ENCODE assay signal across 9 mouse cellular contexts in the genomic region with DNA sequence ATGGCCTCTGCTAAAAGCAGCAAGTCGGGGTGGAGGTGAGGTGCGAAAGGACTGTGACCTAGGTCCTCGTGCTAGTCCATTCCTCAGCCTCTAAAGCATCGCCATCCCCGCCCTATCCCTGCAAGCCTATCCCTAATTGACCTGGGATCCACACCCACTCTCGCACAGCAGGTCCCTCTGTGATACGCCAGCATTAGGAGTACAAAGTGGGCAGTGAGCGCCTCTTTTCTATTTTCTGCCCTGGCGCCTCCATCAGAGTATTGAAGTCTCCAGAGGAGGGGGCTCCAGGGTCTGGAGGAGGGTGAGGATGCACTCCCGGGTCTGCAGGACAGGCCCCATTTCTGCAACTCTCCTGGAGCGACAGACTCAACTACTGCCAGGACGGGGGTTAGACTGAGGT. TPM values are rescaled to one million over a fixed set of nuclear protein-coding genes. Genes with fewer than 3 reads are reported as not detected.
DNase-seq lines count a peak whose midpoint lies in the region; ATAC-seq lines count a peak whose summit lies in the region.
"Had no signal": no experiment of that assay in that cellular context is flagged by ENCODE, and none has a peak within 500 bp of the region (broad histone marks: within the 10 kb centered on the region; RNA-seq: fewer than 3 reads in every experiment).

No protein-coding gene starts in this region.

- WGBS in liver, embryonic 11.5 days: 13% methylated on average over 12 of the region's 12 CpGs
- WGBS in embryonic facial prominence, embryonic 15.5 days: 7% methylated on average over 12 of the region's 12 CpGs
- 5% methylated on average over 12 of the region's 12 CpGs for WGBS in limb, embryonic 11.5 days
- WGBS in neural tube, embryonic 15.5 days: 9% methylated on average over 12 of the region's 12 CpGs

- peaks cover 3% of the 10 kb centered on the region; the same call in 1 of the 2 replicates for H3K4me1 ChIP-seq in liver, embryonic 11.5 days (replicated peaks; ENCODE audit: control insufficient read depth, insufficient read depth, low read length)
- peaks cover 48% of the 10 kb centered on the region for H3K4me1 ChIP-seq in embryonic facial prominence, embryonic 15.5 days
- peaks cover 11% of the 10 kb centered on the region; the same call in 1 of the 2 replicates for H3K4me1 ChIP-seq in limb, embryonic 11.5 days (ENCODE audit: control insufficient read depth, insufficient read depth, low read length)
- peaks cover 64% of the 10 kb centered on the region for H3K4me1 ChIP-seq in neural tube, embryonic 15.5 days

- peaks cover 90% of the 10 kb centered on the region for H3K27me3 ChIP-seq in liver, embryonic 11.5 days (replicated peaks; ENCODE audit: control insufficient read depth, insufficient read depth, low read length)
- peaks cover 74% of the 10 kb centered on the region for H3K27me3 ChIP-seq in embryonic facial prominence, embryonic 15.5 days
- H3K27me3 ChIP-seq in limb, embryonic 11.5 days (ENCODE audit: control insufficient read depth, insufficient read depth, low read length): peaks cover 73% of the 10 kb centered on the region
- H3K27me3 ChIP-seq in neural tube, embryonic 15.5 days (replicated peaks): peaks cover 17% of the 10 kb centered on the region

- H3K9ac ChIP-seq in liver, embryonic 11.5 days (ENCODE audit: low read depth, low read length): no peak overlapping the region
- no peak overlapping the region for H3K9ac ChIP-seq in embryonic facial prominence, embryonic 15.5 days
- H3K9ac ChIP-seq in limb, embryonic 11.5 days (ENCODE audit: low read length): no peak overlapping the region
- peak overlapping the region; percentile 55 for H3K9ac ChIP-seq in neural tube, embryonic 15.5 days (replicated peaks)

- H3K9me3 ChIP-seq in liver, embryonic 11.5 days (ENCODE audit: control insufficient read depth, low read length): no peaks in the 10 kb centered on the region
- no peaks in the 10 kb centered on the region for H3K9me3 ChIP-seq in embryonic facial prominence, embryonic 15.5 days (replicated peaks)
- H3K9me3 ChIP-seq in limb, embryonic 11.5 days (ENCODE audit: control insufficient read depth, low read length): no peaks in the 10 kb centered on the region
- no peaks in the 10 kb centered on the region for H3K9me3 ChIP-seq in neural tube, embryonic 15.5 days (replicated peaks)

- H3K36me3 ChIP-seq in liver, embryonic 11.5 days (ENCODE audit: control insufficient read depth, insufficient read depth, low read length): no peaks in the 10 kb centered on the region
- no peaks in the 10 kb centered on the region for H3K36me3 ChIP-seq in embryonic facial prominence, embryonic 15.5 days
- H3K36me3 ChIP-seq in limb, embryonic 11.5 days (ENCODE audit: control insufficient read depth, insufficient read depth, low read length): no peaks in the 10 kb centered on the region
- no peaks in the 10 kb centered on the region for H3K36me3 ChIP-seq in neural tube, embryonic 15.5 days

- intact Hi-C loops in gastrocnemius, postnatal 14 days (cut with DNase I; ENCODE audit: low total_unique reads): no loop called here

- no peak for ATAC-seq in liver, embryonic 11.5 days (replicated peaks; ENCODE audit: low FRiP score)
- ATAC-seq in embryonic facial prominence, embryonic 15.5 days (ENCODE audit: insufficient number of reproducible peaks, low FRiP score, low TSS enrichment, low read depth): no peak
- no peak for ATAC-seq in limb, embryonic 11.5 days (ENCODE audit: insufficient number of reproducible peaks, low FRiP score, low TSS enrichment, low read depth)
- no peak for ATAC-seq in neural tube, embryonic 15.5 days (ENCODE audit: low FRiP score)

- H3K27ac ChIP-seq in liver, embryonic 11.5 days (ENCODE audit: low read depth, low read length): no peak overlapping the region
- no peak overlapping the region for H3K27ac ChIP-seq in embryonic facial prominence, embryonic 15.5 days (replicated peaks)
- no peak overlapping the region for H3K27ac ChIP-seq in limb, embryonic 11.5 days (replicated peaks; ENCODE audit: low read depth, low read length)
- H3K27ac ChIP-seq in neural tube, embryonic 15.5 days (replicated peaks): peak overlapping the region; percentile 82; the same call in 1 of the 2 replicates
- H3K27ac ChIP-seq: macrophage had no signal

- DNase-seq in liver, embryonic 11.5 days (ENCODE audit: low spot score): no peak
- no peak for DNase-seq in liver
- no peak for DNase-seq in limb, embryonic 11.5 days (ENCODE audit: low spot score)
- DNase-seq in gastrocnemius, postnatal 14 days: no peak
- no peak for DNase-seq in c-Kit-positive CD71-positive TER-119-positive erythroid progenitor cells, embryonic 14.5 days (ENCODE audit: low spot score)
- DNase-seq in adrenal gland, postnatal 36 days: no peak

- H3K4me3 ChIP-seq in liver, embryonic 11.5 days (ENCODE audit: low read depth, low read length): no peak overlapping the region
- peak overlapping the region; percentile 60 for H3K4me3 ChIP-seq in embryonic facial prominence, embryonic 15.5 days (replicated peaks)
- H3K4me3 ChIP-seq in limb, embryonic 11.5 days (ENCODE audit: low read depth, low read length): peak overlapping the region; percentile 11
- H3K4me3 ChIP-seq in neural tube, embryonic 15.5 days (replicated peaks): peak overlapping the region; percentile 73

- peak overlapping the region; percentile 68 for H3K4me2 ChIP-seq in liver, embryonic 11.5 days
- H3K4me2 ChIP-seq in embryonic facial prominence, embryonic 15.5 days (replicated peaks): peak overlapping the region; percentile 100
- H3K4me2 ChIP-seq in limb, embryonic 11.5 days (ENCODE audit: low read depth, severe bottlenecking): peak overlapping the region; percentile 39; the same call in 1 of the 2 replicates
- H3K4me2 ChIP-seq in neural tube, embryonic 15.5 days: peak overlapping the region; percentile 90

RNA-seq across cellular contexts. Expression of a gene that starts 2.1 kb away (rescaled TPM):
- 0.22 and 0.23 TPM in 2 replicates for polyA plus RNA-seq in liver, embryonic 11.5 days (2014; fragmentation: Nextera tagmentation; extraction: Ambion mirVana)
- polyA plus RNA-seq in embryonic facial prominence, embryonic 15.5 days (2015; fragmentation: Nextera tagmentation; extraction: Ambion mirVana): 0.46 and 0.84 TPM in 2 replicates
- polyA plus RNA-seq in limb, embryonic 11.5 days (2014; fragmentation: Nextera tagmentation; extraction: Ambion mirVana): 0.31 and 0.36 TPM in 2 replicates
- 7.2 and 8.0 TPM in 2 replicates for polyA plus RNA-seq in neural tube, embryonic 15.5 days (2015; fragmentation: Nextera tagmentation; extraction: Ambion mirVana)
- 1 to 10 TPM; 2.9 to 3.1 TPM for total RNA-seq in gastrocnemius, postnatal 14 days (2021)
- 1 to 10 TPM; 2.6 to 3.9 TPM for total RNA-seq in adrenal gland, postnatal 36 days (2021)

RNA-seq across cellular contexts. Expression of a gene that starts 16.2 kb away (rescaled TPM):
- 1.4 and 2.1 TPM in 2 replicates for polyA plus RNA-seq in liver, embryonic 11.5 days (2014; fragmentation: Nextera tagmentation; extraction: Ambion mirVana)
- 2.8 and 2.9 TPM in 2 replicates for polyA plus RNA-seq in embryonic facial prominence, embryonic 15.5 days (2015; fragmentation: Nextera tagmentation; extraction: Ambion mirVana)
- polyA plus RNA-seq in limb, embryonic 11.5 days (2014; fragmentation: Nextera tagmentation; extraction: Ambion mirVana): 0.44 and 0.61 TPM in 2 replicates
- 1.1 and 4.9 TPM in 2 replicates for polyA plus RNA-seq in neural tube, embryonic 15.5 days (2015; fragmentation: Nextera tagmentation; extraction: Ambion mirVana)
- not detected for total RNA-seq in gastrocnemius, postnatal 14 days (2021)
- total RNA-seq in adrenal gland, postnatal 36 days (2021): under 1 TPM; 0.40 to 0.89 TPM

RNA-seq across cellular contexts. Expression of a gene that starts 34.6 kb away (rescaled TPM):
- 65.6 and 69.2 TPM in 2 replicates for polyA plus RNA-seq in liver, embryonic 11.5 days (2014; fragmentation: Nextera tagmentation; extraction: Ambion mirVana)
- polyA plus RNA-seq in embryonic facial prominence, embryonic 15.5 days (2015; fragmentation: Nextera tagmentation; extraction: Ambion mirVana): 76.9 and 83.4 TPM in 2 replicates
- polyA plus RNA-seq in limb, embryonic 11.5 days (2014; fragmentation: Nextera tagmentation; extraction: Ambion mirVana): 70.2 and 72.1 TPM in 2 replicates
- polyA plus RNA-seq in neural tube, embryonic 15.5 days (2015; fragmentation: Nextera tagmentation; extraction: Ambion mirVana): 54.0 and 62.0 TPM in 2 replicates
- total RNA-seq in gastrocnemius, postnatal 14 days (2021): 10 to 100 TPM; 28.0 to 28.2 TPM
- 100 to 1,000 TPM in 1 of 2 experiments, 10 to 100 TPM in 1; 98.5 to 113 TPM for total RNA-seq in adrenal gland, postnatal 36 days (2021)

RNA-seq across cellular contexts. Expression of a gene that starts 39.7 kb away (rescaled TPM):
- polyA plus RNA-seq in liver, embryonic 11.5 days (2014; fragmentation: Nextera tagmentation; extraction: Ambion mirVana): 119 and 128 TPM in 2 replicates
- 77.9 and 86.2 TPM in 2 replicates for polyA plus RNA-seq in embryonic facial prominence, embryonic 15.5 days (2015; fragmentation: Nextera tagmentation; extraction: Ambion mirVana)
- polyA plus RNA-seq in limb, embryonic 11.5 days (2014; fragmentation: Nextera tagmentation; extraction: Ambion mirVana): 82.5 and 84.3 TPM in 2 replicates
- 18.8 and 38.9 TPM in 2 replicates for polyA plus RNA-seq in neural tube, embryonic 15.5 days (2015; fragmentation: Nextera tagmentation; extraction: Ambion mirVana)
- total RNA-seq in gastrocnemius, postnatal 14 days (2021): 1 to 10 TPM; 7.0 to 7.8 TPM
- 10 to 100 TPM; 12.6 to 17.0 TPM for total RNA-seq in adrenal gland, postnatal 36 days (2021)

RNA-seq across cellular contexts. Expression of a gene that starts 56.5 kb away (rescaled TPM):
- 0.05 TPM in 1 of 2 replicates, not detected in the other for polyA plus RNA-seq in liver, embryonic 11.5 days (2014; fragmentation: Nextera tagmentation; extraction: Ambion mirVana)
- polyA plus RNA-seq in embryonic facial prominence, embryonic 15.5 days (2015; fragmentation: Nextera tagmentation; extraction: Ambion mirVana): 1.2 and 1.4 TPM in 2 replicates
- polyA plus RNA-seq in limb, embryonic 11.5 days (2014; fragmentation: Nextera tagmentation; extraction: Ambion mirVana): 0.07 and 0.11 TPM in 2 replicates
- polyA plus RNA-seq in neural tube, embryonic 15.5 days (2015; fragmentation: Nextera tagmentation; extraction: Ambion mirVana): 7.5 TPM in 1 of 2 replicates, not detected in the other
- under 1 TPM; 0.16 to 0.18 TPM for total RNA-seq in gastrocnemius, postnatal 14 days (2021)
- under 1 TPM; 0.30 to 0.49 TPM for total RNA-seq in adrenal gland, postnatal 36 days (2021)

Comparison
In these comparisons a context has a peak if more than half of its experiments do, and no peak if none do; other contexts are left out.
1. H3K4me2 ChIP-seq: peak in every context shown above with its lines; median percentile 100 in embryonic facial prominence, embryonic 15.5 days; 90 in neural tube, embryonic 15.5 days; 68 in liver, embryonic 11.5 days; 39 in limb, embryonic 11.5 days.